Mouse (Mus musculus) WW6 (cell line): Measurements from ENCODE around the gene Fam177a.
"Not testable (repeated sequence)": the region's sequence is repeated elsewhere in the genome, so short reads cannot be mapped to it uniquely, and the experiment has no call there.

Source experiments
- DNase-seq: peaks from one replicate; pipeline ENCODE4 v3.0.0-alpha.2; 2013; ENCODE audit warnings: low read depth, low spot score

The Fam177a gene

GRCm38 (mm10) chr12:55124242-55124641 lies at the start of gene Fam177a:
Gene Fam177a (plus strand): TSS chr12:55124469.
- not testable (repeated sequence) for DNase-seq

DNA sequence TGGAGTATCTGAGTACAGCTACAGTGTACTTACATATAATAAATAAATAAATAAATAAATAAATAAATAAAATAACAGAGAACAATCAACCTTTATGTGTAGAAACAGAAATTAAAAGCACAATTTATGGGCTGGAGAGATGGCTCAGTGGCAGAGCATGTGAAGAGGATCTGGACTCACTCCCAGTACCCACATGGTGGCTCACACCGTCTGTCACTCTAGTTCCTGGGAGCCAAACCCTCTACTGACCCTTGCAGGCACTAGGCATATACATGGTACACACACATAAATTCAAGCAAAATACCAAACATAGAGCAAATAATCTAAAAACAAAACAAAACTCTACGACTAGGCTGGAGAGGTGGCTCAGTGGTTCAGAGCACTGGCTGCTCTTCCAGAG lies 49.0 kb upstream of the Fam177a start:
- DNase-seq, result no peak

DNA sequence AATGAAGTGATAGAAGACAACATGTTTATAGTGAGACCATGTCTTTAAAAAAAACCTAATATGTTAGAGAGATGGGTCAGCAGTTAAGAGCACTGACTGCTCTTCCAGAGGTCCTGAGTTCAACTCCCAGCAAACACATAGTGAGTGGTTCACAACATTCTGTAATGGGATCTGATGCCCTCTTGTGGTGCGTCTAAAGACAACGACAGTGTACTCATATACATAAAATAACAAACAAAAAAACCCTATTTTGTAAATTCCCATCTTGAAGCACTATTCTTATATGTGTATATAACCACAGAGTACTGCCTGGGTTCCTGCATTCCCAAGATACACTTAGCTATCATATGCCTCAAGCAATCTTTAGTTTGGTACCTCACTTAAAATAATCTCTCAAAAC lies 45.6 kb upstream of the Fam177a start:
- not testable (repeated sequence) for DNase-seq

- DNase-seq, result peak; percentile 79
These were observed 44.3 kb upstream of the Fam177a start, which contains the start of the genes 2700097O09Rik and Srp54a for GRCm38 (mm10) chr12:55079726-55080600. Gene 2700097O09Rik (minus strand): TSS chr12:55080110. Gene Srp54a (plus strand): TSS chr12:55080262.

GRCm38 (mm10) chr12:55080601-55080942 lies 43.7 kb upstream of the Fam177a start:
- DNase-seq, result not testable (repeated sequence)

GRCm38 (mm10) chr12:55092127-55092526 lies 32.1 kb upstream of the Fam177a start:
- not testable (repeated sequence) for DNase-seq

DNA sequence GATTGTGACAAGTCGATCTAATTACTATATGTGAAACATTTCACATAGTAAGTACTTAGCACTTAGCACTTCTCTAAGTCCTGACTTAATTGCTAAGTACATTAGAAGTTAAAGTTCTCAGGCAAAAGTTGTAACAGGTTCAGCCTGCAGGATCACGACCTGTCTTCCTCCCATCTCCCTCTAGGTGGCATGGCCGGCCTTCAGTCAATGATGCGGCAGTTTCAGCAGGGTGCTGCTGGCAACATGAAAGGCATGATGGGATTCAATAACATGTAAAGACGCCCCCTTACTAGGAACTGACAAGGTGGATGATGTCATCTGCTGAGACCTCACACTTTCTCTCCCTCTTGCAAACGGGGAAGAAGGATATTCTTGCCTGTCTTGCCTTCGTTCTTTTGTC lies 11.7 kb upstream of the Fam177a start:
- not testable (repeated sequence) for DNase-seq

GRCm38 (mm10) chr12:55124731-55125130 lies 462 bp downstream of the Fam177a start:
- not testable (repeated sequence) for DNase-seq

DNA sequence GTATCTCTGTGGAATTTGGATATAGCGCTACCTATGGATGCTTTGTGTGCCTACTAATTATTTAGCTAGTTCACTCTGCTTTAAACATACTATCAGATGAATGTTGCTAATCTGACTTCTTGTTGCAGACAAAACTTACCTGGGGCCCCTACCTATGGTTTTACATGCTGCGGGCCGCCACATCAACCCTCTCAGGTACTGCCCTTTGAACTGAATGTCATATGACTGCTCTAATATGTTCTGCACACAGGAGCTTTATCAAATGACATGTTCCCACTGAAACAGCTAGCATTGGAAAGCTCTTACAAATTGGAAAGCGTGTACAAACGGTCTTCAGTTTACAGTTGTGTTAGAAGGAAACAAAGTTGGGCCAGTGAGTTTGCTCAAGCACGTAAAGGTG lies 11.3 kb downstream of the Fam177a start:
- not testable (repeated sequence) for DNase-seq

DNA sequence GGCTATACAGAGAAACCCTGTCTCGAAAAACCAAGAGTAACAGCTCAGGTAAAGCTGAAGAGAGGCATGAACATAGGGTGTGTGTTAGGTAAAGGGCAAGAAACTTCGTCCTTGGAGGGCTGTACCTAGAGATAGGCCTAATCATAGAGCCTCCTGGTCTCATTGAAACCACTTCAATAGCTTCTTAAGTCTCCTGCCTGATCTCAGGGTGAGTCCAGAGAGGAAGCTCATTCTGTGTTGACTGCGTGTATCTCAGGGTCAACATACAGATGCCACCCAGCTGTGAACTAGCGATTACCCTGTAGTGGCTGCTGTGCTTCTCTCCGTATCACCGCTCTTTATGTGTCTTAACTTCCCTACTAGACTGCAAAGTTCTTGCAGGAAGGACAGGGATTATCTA lies 13.6 kb downstream of the Fam177a start:
- not testable (repeated sequence) for DNase-seq

- DNase-seq, result not testable (repeated sequence)
These were observed 30.5 kb downstream of the Fam177a start, which contains the start of gene Srp54b for GRCm38 (mm10) chr12:55154559-55155448. Gene Srp54b (plus strand): TSS chr12:55155104.

- not testable (repeated sequence) for DNase-seq
These were observed 31.1 kb downstream of the Fam177a start for GRCm38 (mm10) chr12:55155449-55155783.

DNA sequence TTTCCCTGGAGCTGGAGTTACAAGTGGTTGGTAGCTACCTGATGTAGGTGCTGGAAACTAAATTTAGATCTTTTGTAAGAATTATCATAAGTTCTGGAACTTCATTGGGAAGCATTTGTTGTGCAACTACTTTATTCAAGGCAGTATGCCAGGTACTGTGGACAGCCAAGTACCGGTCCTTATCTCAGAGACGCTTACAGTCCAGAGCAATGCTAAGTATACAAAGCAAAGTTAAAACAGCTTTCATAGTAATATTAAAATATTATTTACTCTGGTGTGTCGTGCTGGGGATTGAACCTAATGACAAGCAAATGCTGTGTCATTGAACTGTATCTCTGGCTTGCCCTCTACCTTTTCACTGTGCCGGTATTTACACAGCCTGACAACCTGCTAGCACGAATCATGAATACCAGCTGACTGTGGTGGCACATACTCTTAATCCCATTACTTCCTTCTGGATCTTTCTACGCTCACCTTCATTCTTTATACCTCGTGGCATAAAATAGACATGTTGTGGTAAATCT lies 42.8 kb downstream of the Fam177a start:
- DNase-seq, result not testable (repeated sequence)

GRCm38 (mm10) chr12:55187686-55188085 lies 63.4 kb downstream of the Fam177a start:
- DNase-seq, result not testable (repeated sequence)

DNA sequence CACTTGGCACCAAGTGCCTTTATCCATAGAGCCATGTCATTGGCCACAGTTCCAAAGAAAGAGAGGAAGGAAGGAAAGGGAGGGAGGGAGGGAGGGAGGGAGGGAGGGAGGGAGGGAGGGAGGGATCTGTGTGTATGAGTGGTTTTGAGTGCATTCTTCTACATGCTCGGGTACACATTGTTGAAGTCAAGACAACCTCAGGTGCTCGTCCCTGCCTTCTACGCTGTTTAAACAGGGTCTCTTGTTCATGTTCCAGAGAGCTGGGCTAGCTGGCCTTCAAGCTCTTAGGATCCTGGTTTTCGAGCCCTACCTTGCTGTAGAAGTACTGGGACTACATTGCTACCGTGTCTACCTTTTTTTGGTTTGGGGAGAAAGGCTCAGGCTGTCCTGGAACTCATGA lies 64.9 kb downstream of the Fam177a start:
- not testable (repeated sequence) for DNase-seq
